Mouse (Mus musculus): ENCODE measurements at regions not wholly inside any gene's neighbourhood (a gene's known extent, or its start where the extent isn't known, plus 50 kb on each side); places are given as distances from the start of the nearest gene placed in this dataset.
A peak's percentile ranks its signal among the peaks of the same experiment; 100 is the strongest.

GRCm38 (mm10) chr3:139828581-139828980, 623.1 kb downstream of the Stpg2 start:
- no peaks in the 10 kb centered on the region for H3K9me3 ChIP-seq (ENCODE audit: control insufficient read depth, low read length)
- no peak overlapping the region for H3K27ac ChIP-seq (replicated peaks; ENCODE audit: low read depth, low read length)
- WGBS = 62% methylated on average over 2 of the region's 2 CpGs
- no peak overlapping the region for H3K4me3 ChIP-seq (ENCODE audit: low read depth, low read length)
- ATAC-seq (ENCODE audit: low read depth) (no peak), DNase-seq (ENCODE audit: low spot score) (no peak)
- H3K4me2 ChIP-seq (ENCODE audit: low read depth, low read length) = no peak overlapping the region
- H3K4me1 ChIP-seq (ENCODE audit: control insufficient read depth, insufficient read depth, low read length) = no peaks in the 10 kb centered on the region
- H3K9ac ChIP-seq (ENCODE audit: low read depth, low read length) = no peak overlapping the region
- H3K27me3 ChIP-seq (replicated peaks; ENCODE audit: control insufficient read depth, insufficient read depth, low read length) = no peaks in the 10 kb centered on the region
- no peaks in the 10 kb centered on the region for H3K36me3 ChIP-seq (ENCODE audit: control insufficient read depth, insufficient read depth, low read length)

GRCm38 (mm10) chr3:139832599-139832998, 627.1 kb downstream of the Stpg2 start:
- no peak for DNase-seq (ENCODE audit: low spot score)
- no peaks in the 10 kb centered on the region for H3K36me3 ChIP-seq (ENCODE audit: control insufficient read depth, insufficient read depth, low read length)
- H3K9ac ChIP-seq (ENCODE audit: low read depth, low read length) = no peak overlapping the region
- H3K4me3 ChIP-seq (ENCODE audit: low read depth, low read length) = no peak overlapping the region
- no peaks in the 10 kb centered on the region for H3K27me3 ChIP-seq (replicated peaks; ENCODE audit: control insufficient read depth, insufficient read depth, low read length)
- H3K4me1 ChIP-seq (ENCODE audit: control insufficient read depth, insufficient read depth, low read length) = no peaks in the 10 kb centered on the region
- ATAC-seq (ENCODE audit: low read depth) = no peak
- no peaks in the 10 kb centered on the region for H3K9me3 ChIP-seq (ENCODE audit: control insufficient read depth, low read length)
- WGBS = 81% methylated on average over 5 of the region's 5 CpGs
- no peak overlapping the region for H3K27ac ChIP-seq (replicated peaks; ENCODE audit: low read depth, low read length)
- H3K4me2 ChIP-seq (ENCODE audit: low read depth, low read length) = no peak overlapping the region

DNA sequence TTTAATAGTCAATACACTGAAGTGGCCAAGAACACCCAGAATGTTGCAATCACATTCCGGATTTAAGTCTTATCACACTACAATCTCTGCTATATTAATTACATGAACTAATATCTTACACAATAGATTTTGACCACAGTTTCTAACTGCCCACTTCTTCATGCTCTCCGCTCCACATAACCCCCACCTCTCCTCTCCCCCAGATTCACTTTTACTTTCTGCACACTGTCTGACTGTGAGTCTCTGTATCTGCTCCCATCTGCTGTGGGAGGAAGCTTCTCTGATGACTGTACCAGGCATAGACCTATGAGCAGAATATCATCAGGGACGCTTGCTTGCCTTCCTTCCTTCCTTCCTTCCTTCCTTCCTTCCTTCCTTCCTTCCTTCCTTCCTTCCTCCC, 636.5 kb downstream of the Stpg2 start:
- no peaks in the 10 kb centered on the region for H3K36me3 ChIP-seq (ENCODE audit: control insufficient read depth, insufficient read depth, low read length)
- ATAC-seq (ENCODE audit: low read depth) = no peak
- no peak overlapping the region for H3K4me3 ChIP-seq (ENCODE audit: low read depth, low read length)
- no peak overlapping the region for H3K27ac ChIP-seq (replicated peaks; ENCODE audit: low read depth, low read length)
- DNase-seq (ENCODE audit: low spot score) = no peak
- 88% methylated on average over 3 of the region's 3 CpGs for WGBS
- H3K4me1 ChIP-seq (ENCODE audit: control insufficient read depth, insufficient read depth, low read length) = no peaks in the 10 kb centered on the region
- H3K9me3 ChIP-seq (ENCODE audit: control insufficient read depth, low read length) = no peaks in the 10 kb centered on the region
- H3K9ac ChIP-seq (ENCODE audit: low read depth, low read length) = no peak overlapping the region
- H3K4me2 ChIP-seq (ENCODE audit: low read depth, low read length) = no peak overlapping the region
- H3K27me3 ChIP-seq (replicated peaks; ENCODE audit: control insufficient read depth, insufficient read depth, low read length) = no peaks in the 10 kb centered on the region

GRCm38 (mm10) chr3:139842988-139843605, 637.6 kb downstream of the Stpg2 start:
- H3K4me3 ChIP-seq (ENCODE audit: low read depth, low read length) = no peak overlapping the region
- H3K27me3 ChIP-seq (replicated peaks; ENCODE audit: control insufficient read depth, insufficient read depth, low read length) = no peaks in the 10 kb centered on the region
- DNase-seq (ENCODE audit: low spot score) = no peak
- H3K36me3 ChIP-seq (ENCODE audit: control insufficient read depth, insufficient read depth, low read length) = no peaks in the 10 kb centered on the region
- H3K27ac ChIP-seq (replicated peaks; ENCODE audit: low read depth, low read length) = no peak overlapping the region
- H3K9me3 ChIP-seq (ENCODE audit: control insufficient read depth, low read length) = no peaks in the 10 kb centered on the region
- H3K4me2 ChIP-seq (ENCODE audit: low read depth, low read length) = no peak overlapping the region
- no peaks in the 10 kb centered on the region for H3K4me1 ChIP-seq (ENCODE audit: control insufficient read depth, insufficient read depth, low read length)
- no peak for ATAC-seq (ENCODE audit: low read depth)
- WGBS = 86% methylated on average over 5 of the region's 5 CpGs
- H3K9ac ChIP-seq (ENCODE audit: low read depth, low read length) = no peak overlapping the region

DNA sequence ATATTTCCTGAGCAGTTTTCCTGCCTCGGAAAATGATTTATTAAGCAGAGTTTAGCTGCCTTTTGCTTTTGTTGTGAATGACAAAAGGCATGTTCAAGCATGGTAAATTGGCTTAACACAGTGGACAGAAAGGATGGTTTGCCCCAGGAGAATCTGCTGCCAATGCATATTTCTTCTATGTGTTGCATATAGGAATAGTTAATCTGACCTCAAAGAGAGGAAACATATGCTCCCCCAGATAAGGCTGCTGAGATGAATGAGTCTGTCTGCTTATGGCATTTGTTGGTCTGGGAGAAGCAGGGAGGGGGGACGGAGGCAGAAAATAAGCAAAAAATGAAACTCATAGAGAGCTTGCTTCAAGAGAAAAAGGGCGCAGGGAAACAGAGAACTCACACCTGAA, 638.9 kb downstream of the Stpg2 start:
- Histone ChIP-seq H3K4me3 (ENCODE audit: low read depth, low read length) (no peak overlapping the region), H3K9me3 (ENCODE audit: control insufficient read depth, low read length) (no peaks in the 10 kb centered on the region), H3K9ac (ENCODE audit: low read depth, low read length) (no peak overlapping the region), H3K36me3 (ENCODE audit: control insufficient read depth, insufficient read depth, low read length) (no peaks in the 10 kb centered on the region), H3K27me3 (replicated peaks; ENCODE audit: control insufficient read depth, insufficient read depth, low read length) (no peaks in the 10 kb centered on the region), H3K27ac (replicated peaks; ENCODE audit: low read depth, low read length) (no peak overlapping the region), H3K4me2 (ENCODE audit: low read depth, low read length) (no peak overlapping the region), H3K4me1 (ENCODE audit: control insufficient read depth, insufficient read depth, low read length) (no peaks in the 10 kb centered on the region)
- ATAC-seq (ENCODE audit: low read depth) (no peak), DNase-seq (ENCODE audit: low spot score) (no peak)
- WGBS = 57% methylated on average over 3 of the region's 3 CpGs

- Histone ChIP-seq H3K27ac (replicated peaks; ENCODE audit: low read depth, low read length) (no peak overlapping the region), H3K4me1 (ENCODE audit: control insufficient read depth, insufficient read depth, low read length) (no peaks in the 10 kb centered on the region), H3K9ac (ENCODE audit: low read depth, low read length) (no peak overlapping the region), H3K9me3 (ENCODE audit: control insufficient read depth, low read length) (no peaks in the 10 kb centered on the region), H3K36me3 (ENCODE audit: control insufficient read depth, insufficient read depth, low read length) (no peaks in the 10 kb centered on the region), H3K4me2 (ENCODE audit: low read depth, low read length) (no peak overlapping the region), H3K4me3 (ENCODE audit: low read depth, low read length) (no peak overlapping the region), H3K27me3 (replicated peaks; ENCODE audit: control insufficient read depth, insufficient read depth, low read length) (no peaks in the 10 kb centered on the region)
- WGBS = 53% methylated on average over 5 of the region's 5 CpGs
- no peak for ATAC-seq (ENCODE audit: low read depth)
- DNase-seq (ENCODE audit: low spot score) = no peak
These were observed 642.3 kb downstream of the Stpg2 start for GRCm38 (mm10) chr3:139847826-139848225.

DNA sequence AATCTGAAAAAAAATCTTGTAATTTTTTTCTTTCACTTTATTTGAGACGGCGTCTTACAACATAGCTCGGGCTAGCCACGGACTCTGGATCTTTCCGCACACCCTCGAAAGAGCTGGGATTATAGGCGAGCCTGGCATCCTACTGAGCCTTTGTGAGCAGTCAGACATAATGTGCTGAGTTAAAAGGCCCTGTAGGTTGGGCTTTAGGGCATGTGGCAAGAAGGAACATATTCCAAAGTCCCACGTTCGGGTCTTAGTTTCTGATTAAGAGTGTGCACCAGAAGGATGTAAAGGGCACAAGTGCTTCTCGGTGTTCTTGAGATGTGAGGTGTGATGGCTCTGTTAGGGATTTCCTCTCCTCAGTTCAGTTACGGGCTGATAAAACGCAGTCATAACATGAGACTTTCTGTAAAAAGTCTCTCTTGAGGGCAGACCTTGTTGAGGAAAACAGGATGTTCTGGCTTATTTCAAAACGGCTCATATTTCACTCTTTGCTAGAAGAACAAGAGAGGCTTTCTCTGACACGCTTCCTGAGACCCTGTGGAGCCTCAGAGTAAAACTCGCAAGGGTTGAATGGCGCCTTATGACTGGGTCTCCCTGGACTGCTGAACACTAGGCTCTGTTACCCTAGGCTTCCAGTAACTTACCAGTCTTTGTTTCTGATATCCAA, 654.6 kb downstream of the Stpg2 start:
- Histone ChIP-seq H3K36me3 (ENCODE audit: control insufficient read depth, insufficient read depth, low read length) (no peaks in the 10 kb centered on the region), H3K27me3 (replicated peaks; ENCODE audit: control insufficient read depth, insufficient read depth, low read length) (no peaks in the 10 kb centered on the region), H3K9ac (ENCODE audit: low read depth, low read length) (no peak overlapping the region), H3K27ac (replicated peaks; ENCODE audit: low read depth, low read length) (peak overlapping the region; percentile 78), H3K9me3 (ENCODE audit: control insufficient read depth, low read length) (no peaks in the 10 kb centered on the region), H3K4me2 (ENCODE audit: low read depth, low read length) (peak overlapping the region; percentile 49), H3K4me1 (ENCODE audit: control insufficient read depth, insufficient read depth, low read length) (peaks cover 13% of the 10 kb centered on the region), H3K4me3 (ENCODE audit: low read depth, low read length) (peak overlapping the region; percentile 12)
- ATAC-seq (ENCODE audit: low read depth) (peak; percentile 92), DNase-seq (ENCODE audit: low spot score) (peak; percentile 90)
- 25% methylated on average over 16 of the region's 16 CpGs for WGBS

- no peaks in the 10 kb centered on the region for H3K36me3 ChIP-seq (ENCODE audit: control insufficient read depth, insufficient read depth, low read length)
- no peaks in the 10 kb centered on the region for H3K27me3 ChIP-seq (replicated peaks; ENCODE audit: control insufficient read depth, insufficient read depth, low read length)
- peak overlapping the region; percentile 12 for H3K4me3 ChIP-seq (ENCODE audit: low read depth, low read length)
- WGBS = 9% methylated on average over 9 of the region's 9 CpGs
- H3K9ac ChIP-seq (ENCODE audit: low read depth, low read length) = no peak overlapping the region
- H3K4me2 ChIP-seq (ENCODE audit: low read depth, low read length) = peak overlapping the region; percentile 49
- peak; percentile 82 for ATAC-seq (ENCODE audit: low read depth)
- peaks cover 13% of the 10 kb centered on the region for H3K4me1 ChIP-seq (ENCODE audit: control insufficient read depth, insufficient read depth, low read length)
- peak; percentile 72 for DNase-seq (ENCODE audit: low spot score)
- peak overlapping the region; percentile 78 for H3K27ac ChIP-seq (replicated peaks; ENCODE audit: low read depth, low read length)
- no peaks in the 10 kb centered on the region for H3K9me3 ChIP-seq (ENCODE audit: control insufficient read depth, low read length)
These were observed 655.4 kb downstream of the Stpg2 start for GRCm38 (mm10) chr3:139860831-139861371.

DNA sequence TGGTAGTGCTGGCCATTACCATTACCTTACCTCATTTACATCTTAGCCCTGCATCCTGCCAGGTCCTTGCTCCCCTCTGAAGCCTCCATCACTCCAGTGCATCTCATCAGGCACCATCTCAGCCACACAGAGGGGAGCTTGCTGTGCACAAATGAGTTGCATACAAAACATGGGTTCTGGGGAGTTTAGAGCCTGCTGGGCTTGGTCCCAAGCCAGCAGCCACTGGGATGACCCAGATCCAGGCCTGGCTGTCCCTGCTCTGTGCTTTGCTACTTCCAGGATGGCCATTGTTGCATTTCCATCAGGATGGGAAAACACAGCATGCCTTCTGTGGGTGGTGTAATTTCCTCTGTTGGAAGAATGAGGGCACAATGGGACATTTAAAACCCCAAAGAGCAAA, 660.8 kb downstream of the Stpg2 start:
- Histone ChIP-seq H3K9ac (ENCODE audit: low read depth, low read length) (no peak overlapping the region), H3K27ac (replicated peaks; ENCODE audit: low read depth, low read length) (no peak overlapping the region), H3K27me3 (replicated peaks; ENCODE audit: control insufficient read depth, insufficient read depth, low read length) (no peaks in the 10 kb centered on the region), H3K36me3 (ENCODE audit: control insufficient read depth, insufficient read depth, low read length) (no peaks in the 10 kb centered on the region), H3K4me2 (ENCODE audit: low read depth, low read length) (no peak overlapping the region), H3K9me3 (ENCODE audit: control insufficient read depth, low read length) (no peaks in the 10 kb centered on the region), H3K4me3 (ENCODE audit: low read depth, low read length) (no peak overlapping the region), H3K4me1 (ENCODE audit: control insufficient read depth, insufficient read depth, low read length) (peaks cover 4% of the 10 kb centered on the region; the same call in 1 of the 2 replicates)
- DNase-seq (ENCODE audit: low spot score) = no peak
- no peak for ATAC-seq (ENCODE audit: low read depth)

All from embryonic facial prominence, embryonic 14.5 days (tissue).